Mouse (Mus musculus): Measurements from ENCODE around the gene Irx2. TPM values are rescaled to one million over a fixed set of nuclear protein-coding genes. Genes with fewer than 3 reads are reported as not detected.

Irx2 gene
- 1.7 TPM in 1 of 2 replicates, not detected in the other for polyA plus RNA-seq (2011; ENCODE audit: insufficient read depth, insufficient read length, low replicate concordance, missing spikeins)

DNA sequence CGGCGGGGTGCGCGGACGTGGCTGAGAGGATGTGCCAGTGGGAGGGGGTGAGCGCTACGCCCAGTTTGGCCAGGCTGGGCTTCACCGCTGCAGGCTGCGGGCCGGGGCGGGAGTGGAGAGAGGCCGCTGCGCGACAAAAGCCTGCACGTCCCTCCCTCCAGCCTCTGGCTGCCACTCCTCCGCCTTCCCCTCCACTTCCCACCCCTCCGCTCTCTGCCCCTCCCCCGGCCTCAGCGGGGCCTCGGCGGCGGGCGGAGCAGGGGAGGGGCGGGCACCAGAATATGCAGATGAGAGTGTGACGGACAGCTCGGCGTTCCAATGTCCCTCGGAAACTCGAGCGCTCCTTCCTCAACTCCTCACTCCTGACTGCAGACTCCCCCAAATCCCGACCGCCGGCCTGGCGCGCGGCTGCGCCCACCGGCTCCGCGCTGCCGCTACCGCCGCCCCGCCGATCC lies at the start of gene Irx2:
Irx2 (plus strand) TSS at position 359 of the 455 bp plus-strand sequence.
- TF ChIP-seq POLR2A (IDR thresholded peaks at IDR 0.05; ENCODE audit: borderline replicate concordance, control insufficient read depth, low read depth, low read length) (no peak), CTCF (IDR thresholded peaks at IDR 0.05; ENCODE audit: control insufficient read depth, insufficient read depth, low read length) (no peak)
- H3K27ac ChIP-seq (ENCODE audit: control insufficient read depth, insufficient read depth, low read depth, low read length, poor library complexity), result no peak within 1 kb of the TSS
- WGBS, result 3% methylated on average over 44 of the region's 45 CpGs
- no peak within 1 kb of the TSS for H3K4me3 ChIP-seq (replicated peaks; ENCODE audit: control insufficient read depth, low read depth, low read length)
- no peaks in the 10 kb centered on the region for H3K4me1 ChIP-seq (ENCODE audit: control insufficient read depth, insufficient read depth, low read length)

- no peak overlapping the region for H3K27ac ChIP-seq (ENCODE audit: control insufficient read depth, insufficient read depth, low read depth, low read length, poor library complexity)
- WGBS, result 76% methylated on average over 2 of the region's 2 CpGs
- TF ChIP-seq CTCF (IDR thresholded peaks at IDR 0.05; ENCODE audit: control insufficient read depth, insufficient read depth, low read length) (no peak), POLR2A (IDR thresholded peaks at IDR 0.05; ENCODE audit: borderline replicate concordance, control insufficient read depth, low read depth, low read length) (no peak)
- no peak overlapping the region for H3K4me3 ChIP-seq (replicated peaks; ENCODE audit: control insufficient read depth, low read depth, low read length)
- no peaks in the 10 kb centered on the region for H3K4me1 ChIP-seq (ENCODE audit: control insufficient read depth, insufficient read depth, low read length)
Observed at GRCm38 (mm10) chr13:72581276-72581675, 47.3 kb upstream of the Irx2 start.

GRCm38 (mm10) chr13:72592526-72592925 lies 36.1 kb upstream of the Irx2 start:
- no peak overlapping the region for H3K4me3 ChIP-seq (replicated peaks; ENCODE audit: control insufficient read depth, low read depth, low read length)
- TF ChIP-seq POLR2A (IDR thresholded peaks at IDR 0.05; ENCODE audit: borderline replicate concordance, control insufficient read depth, low read depth, low read length) (no peak), CTCF (IDR thresholded peaks at IDR 0.05; ENCODE audit: control insufficient read depth, insufficient read depth, low read length) (no peak)
- WGBS, result 74% methylated on average over 4 of the region's 4 CpGs
- H3K4me1 ChIP-seq (ENCODE audit: control insufficient read depth, insufficient read depth, low read length), result no peaks in the 10 kb centered on the region
- H3K27ac ChIP-seq (ENCODE audit: control insufficient read depth, insufficient read depth, low read depth, low read length, poor library complexity), result no peak overlapping the region

GRCm38 (mm10) chr13:72593310-72593709 lies 35.3 kb upstream of the Irx2 start:
- Histone ChIP-seq H3K27ac (ENCODE audit: control insufficient read depth, insufficient read depth, low read depth, low read length, poor library complexity) (no peak overlapping the region), H3K4me3 (replicated peaks; ENCODE audit: control insufficient read depth, low read depth, low read length) (no peak overlapping the region), H3K4me1 (ENCODE audit: control insufficient read depth, insufficient read depth, low read length) (no peaks in the 10 kb centered on the region)
- no peak for TF ChIP-seq POLR2A (IDR thresholded peaks at IDR 0.05; ENCODE audit: borderline replicate concordance, control insufficient read depth, low read depth, low read length)
- TF ChIP-seq CTCF (IDR thresholded peaks at IDR 0.05; ENCODE audit: control insufficient read depth, insufficient read depth, low read length), result no peak
- WGBS, result 77% methylated on average over 6 of the region's 6 CpGs

- Histone ChIP-seq H3K4me1 (ENCODE audit: control insufficient read depth, insufficient read depth, low read length) (no peaks in the 10 kb centered on the region), H3K4me3 (replicated peaks; ENCODE audit: control insufficient read depth, low read depth, low read length) (no peak overlapping the region), H3K27ac (ENCODE audit: control insufficient read depth, insufficient read depth, low read depth, low read length, poor library complexity) (no peak overlapping the region)
- no peak for TF ChIP-seq POLR2A (IDR thresholded peaks at IDR 0.05; ENCODE audit: borderline replicate concordance, control insufficient read depth, low read depth, low read length)
- no peak for TF ChIP-seq CTCF (IDR thresholded peaks at IDR 0.05; ENCODE audit: control insufficient read depth, insufficient read depth, low read length)
- 68% methylated on average over 4 of the region's 4 CpGs for WGBS
Observed at GRCm38 (mm10) chr13:72593710-72594111, 34.9 kb upstream of the Irx2 start.

- Histone ChIP-seq H3K27ac (ENCODE audit: control insufficient read depth, insufficient read depth, low read depth, low read length, poor library complexity) (no peak overlapping the region), H3K4me3 (replicated peaks; ENCODE audit: control insufficient read depth, low read depth, low read length) (no peak overlapping the region), H3K4me1 (ENCODE audit: control insufficient read depth, insufficient read depth, low read length) (no peaks in the 10 kb centered on the region)
- WGBS, result 60% methylated on average over 3 of the region's 3 CpGs
- TF ChIP-seq POLR2A (IDR thresholded peaks at IDR 0.05; ENCODE audit: borderline replicate concordance, control insufficient read depth, low read depth, low read length) (no peak), CTCF (IDR thresholded peaks at IDR 0.05; ENCODE audit: control insufficient read depth, insufficient read depth, low read length) (no peak)
Observed at GRCm38 (mm10) chr13:72599254-72599653, 29.4 kb upstream of the Irx2 start.

GRCm38 (mm10) chr13:72608706-72609105 lies 19.9 kb upstream of the Irx2 start:
- no peak overlapping the region for H3K27ac ChIP-seq (ENCODE audit: control insufficient read depth, insufficient read depth, low read depth, low read length, poor library complexity)
- no peaks in the 10 kb centered on the region for H3K4me1 ChIP-seq (ENCODE audit: control insufficient read depth, insufficient read depth, low read length)
- WGBS, result 64% methylated on average over 16 of the region's 16 CpGs

GRCm38 (mm10) chr13:72610277-72610676 lies 18.3 kb upstream of the Irx2 start:
- Histone ChIP-seq H3K27ac (ENCODE audit: control insufficient read depth, insufficient read depth, low read depth, low read length, poor library complexity) (no peak overlapping the region), H3K4me1 (ENCODE audit: control insufficient read depth, insufficient read depth, low read length) (no peaks in the 10 kb centered on the region), H3K4me3 (replicated peaks; ENCODE audit: control insufficient read depth, low read depth, low read length) (no peak overlapping the region)
- TF ChIP-seq CTCF (IDR thresholded peaks at IDR 0.05; ENCODE audit: control insufficient read depth, insufficient read depth, low read length) (no peak), POLR2A (IDR thresholded peaks at IDR 0.05; ENCODE audit: borderline replicate concordance, control insufficient read depth, low read depth, low read length) (no peak)
- WGBS, result 81% methylated on average over 2 of the region's 2 CpGs

More at GRCm38 (mm10) chr13:72608706-72609105, 19.9 kb upstream of the Irx2 start:
- TF ChIP-seq CTCF (IDR thresholded peaks at IDR 0.05; ENCODE audit: control insufficient read depth, insufficient read depth, low read length), result no peak
- no peak for TF ChIP-seq POLR2A (IDR thresholded peaks at IDR 0.05; ENCODE audit: borderline replicate concordance, control insufficient read depth, low read depth, low read length)
- no peak overlapping the region for H3K4me3 ChIP-seq (replicated peaks; ENCODE audit: control insufficient read depth, low read depth, low read length)

Data from bone marrow, adult 2 months (tissue).